Mouse (Mus musculus) layer of hippocampus, adult 11-12 months (tissue): Measurements from ENCODE around the gene Cyp2s1.

Experiments
- DNase-seq: peaks from one replicate; pipeline ENCODE4 v3.0.0; 2022; ENCODE audit warnings: low spot score

Cyp2s1 gene

DNA sequence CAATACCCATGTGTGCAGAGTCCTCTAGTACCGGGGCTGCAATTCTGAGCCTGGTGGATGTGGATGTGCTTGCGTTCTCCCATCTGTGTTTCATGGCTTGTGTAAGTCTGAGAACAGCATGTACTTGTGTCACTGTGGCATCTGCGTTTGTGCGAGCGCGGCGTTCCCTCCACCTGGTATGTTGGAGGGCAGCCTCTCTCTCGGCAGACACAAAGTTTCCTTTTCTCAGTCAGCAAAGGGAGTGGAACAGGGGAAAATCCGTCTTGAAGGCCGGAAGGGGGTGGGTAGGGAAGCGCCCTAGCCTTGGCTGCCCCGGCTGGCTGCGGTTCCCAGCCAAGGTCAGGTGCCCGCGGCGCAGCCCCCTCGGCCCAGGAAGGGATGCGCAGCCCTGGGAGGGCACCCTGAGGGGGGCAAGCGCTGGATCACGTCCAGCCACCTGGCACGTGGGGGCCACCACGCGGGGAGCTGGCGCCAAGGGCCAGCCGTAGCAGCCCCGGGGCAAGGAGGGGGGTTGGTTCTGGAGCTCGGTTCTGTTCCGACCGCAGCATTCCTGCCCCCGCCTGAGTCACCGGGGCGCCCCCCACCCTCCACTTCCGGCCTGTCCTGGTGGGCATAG is 35.3 kb downstream of the Cyp2s1 start:
- peak; percentile 78 for DNase-seq

DNA sequence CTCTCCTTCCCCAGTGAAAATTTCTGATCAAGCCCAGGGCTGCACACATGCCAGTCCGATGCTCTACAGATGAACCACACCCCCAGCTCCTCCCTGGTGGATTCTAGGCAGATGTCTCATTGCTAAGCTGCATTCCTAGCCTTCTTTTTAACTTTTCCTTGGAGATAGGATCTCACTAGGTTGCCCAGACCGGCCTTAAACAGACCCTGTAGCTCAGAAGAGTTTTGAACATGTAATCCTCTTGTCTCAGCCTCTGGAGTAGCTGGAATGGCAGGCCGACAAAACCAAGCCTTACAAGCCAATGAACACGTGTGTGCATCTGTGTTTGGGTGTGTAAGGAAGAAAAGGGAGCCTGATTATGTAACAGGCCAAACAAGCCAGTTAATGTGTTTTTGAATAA is 36.0 kb downstream of the Cyp2s1 start:
- no peak for DNase-seq

DNA sequence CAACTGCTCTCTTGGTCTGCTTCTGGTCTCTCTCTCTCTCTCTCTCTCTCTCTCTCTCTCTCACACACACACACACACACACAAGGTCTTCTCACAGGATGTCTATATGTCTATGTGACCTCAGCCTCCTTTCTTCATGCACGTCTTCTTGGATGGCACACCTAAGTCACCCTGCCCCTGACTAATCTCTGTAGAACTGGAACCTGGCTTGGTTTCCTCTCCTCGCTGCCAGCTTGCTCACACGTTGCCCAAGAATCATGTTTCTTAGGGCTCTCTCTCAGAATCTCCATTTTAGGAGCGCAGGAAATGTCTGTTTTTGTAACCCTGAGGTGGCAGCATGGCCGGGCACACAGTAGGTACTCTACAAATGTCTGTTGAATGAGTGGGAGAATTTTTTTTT is 36.7 kb downstream of the Cyp2s1 start:
- no peak for DNase-seq

DNA sequence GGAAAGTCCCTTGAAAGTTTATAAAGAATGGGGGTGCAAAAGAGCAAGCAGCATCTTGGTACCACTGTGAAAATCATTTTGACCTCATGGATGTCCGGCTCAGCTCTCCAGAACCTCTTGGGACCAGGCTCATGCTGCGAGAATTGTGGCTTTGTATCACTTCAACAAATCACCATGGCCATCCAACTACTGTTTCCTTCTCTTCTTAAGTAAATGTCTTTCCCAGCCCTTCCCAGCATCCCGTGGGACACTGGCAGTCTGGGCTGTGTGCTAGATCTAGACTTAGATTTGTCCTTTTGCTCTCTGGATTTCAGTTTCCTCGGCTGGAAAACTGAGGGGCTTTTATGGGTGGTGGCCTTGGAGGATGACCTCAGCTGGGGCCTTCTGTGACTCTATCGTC is 48.5 kb downstream of the Cyp2s1 start:
- DNase-seq, result no peak

DNA sequence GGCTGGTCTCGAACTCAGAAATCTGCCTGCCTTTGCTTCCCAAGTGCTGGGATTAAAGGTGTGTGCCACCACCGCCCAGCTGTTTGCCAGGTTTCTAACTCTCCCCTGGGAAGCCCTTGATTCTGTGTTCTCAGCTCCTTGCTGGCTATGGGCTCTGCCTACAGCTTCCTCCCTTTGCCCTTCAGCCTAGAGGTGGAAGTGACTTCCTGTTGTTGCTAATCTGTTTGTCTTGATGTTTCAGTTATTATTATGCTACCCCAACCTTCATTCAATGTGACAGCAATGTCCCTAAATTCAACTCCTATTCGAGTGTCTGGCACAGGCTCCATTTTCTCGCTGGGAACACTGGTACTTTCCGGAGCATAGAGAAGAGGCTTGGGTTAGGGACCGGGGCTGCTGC is 50.6 kb downstream of the Cyp2s1 start:
- DNase-seq, result no peak

DNA sequence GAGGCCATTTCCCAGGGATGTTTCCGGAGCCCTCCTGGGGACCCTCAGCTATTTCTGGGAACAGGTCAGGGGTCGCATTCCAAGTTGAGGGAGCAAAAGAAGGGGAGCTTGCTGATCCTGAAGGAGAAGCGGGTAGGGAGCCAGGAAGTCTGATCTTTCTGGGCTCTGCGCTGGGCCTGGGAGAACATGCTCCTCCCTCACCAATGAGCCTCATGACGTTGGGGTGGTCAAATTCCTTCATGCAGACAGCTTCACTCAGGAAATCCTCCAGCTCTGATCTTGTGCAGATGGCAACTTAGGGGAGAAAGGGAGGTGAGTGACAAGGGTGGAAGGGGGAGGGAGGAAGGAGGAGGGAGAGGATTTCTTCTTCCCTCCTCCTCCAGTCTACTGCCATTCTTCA is 52.5 kb downstream of the Cyp2s1 start:
- DNase-seq, result no peak

DNA sequence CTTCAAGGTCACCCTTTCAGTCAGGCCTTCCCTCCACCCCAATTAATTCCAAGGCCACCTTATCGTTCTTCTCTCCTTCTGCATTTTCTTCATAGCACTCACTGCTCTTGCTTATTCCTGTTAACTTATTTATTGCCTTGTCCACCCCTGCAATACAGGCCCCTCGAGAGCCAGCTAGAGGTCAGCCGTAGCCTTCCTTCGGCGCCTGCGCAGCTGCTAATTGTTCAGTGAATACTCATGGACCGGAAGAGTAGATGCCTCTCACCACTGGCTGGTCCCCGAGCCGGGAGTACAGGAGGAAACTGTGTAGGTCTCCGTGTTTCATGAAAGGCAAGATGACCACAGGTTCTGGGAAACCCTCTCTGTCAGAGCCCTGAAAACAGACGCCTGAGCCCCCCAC is 53.0 kb downstream of the Cyp2s1 start:
- DNase-seq, result no peak

DNA sequence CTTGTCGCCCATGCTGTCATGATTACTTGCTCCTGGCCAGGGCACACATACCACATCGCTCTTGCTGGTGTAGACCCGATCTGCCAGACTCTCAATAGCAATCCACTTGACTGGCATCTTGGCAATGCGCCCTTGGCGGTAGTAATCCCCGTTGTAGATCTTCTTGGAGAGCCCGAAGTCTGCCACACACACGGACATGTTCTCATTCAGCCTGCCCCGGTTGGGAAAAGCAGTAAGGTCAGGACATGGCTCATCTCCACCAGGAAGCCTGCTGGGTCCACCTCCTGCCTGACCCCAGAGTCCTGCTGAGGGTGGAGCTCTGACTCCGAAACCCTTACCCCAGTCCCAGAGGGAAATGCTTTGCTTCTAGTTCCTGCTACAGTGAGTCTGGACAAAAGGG is 55.4 kb downstream of the Cyp2s1 start:
- DNase-seq, result no peak

DNA sequence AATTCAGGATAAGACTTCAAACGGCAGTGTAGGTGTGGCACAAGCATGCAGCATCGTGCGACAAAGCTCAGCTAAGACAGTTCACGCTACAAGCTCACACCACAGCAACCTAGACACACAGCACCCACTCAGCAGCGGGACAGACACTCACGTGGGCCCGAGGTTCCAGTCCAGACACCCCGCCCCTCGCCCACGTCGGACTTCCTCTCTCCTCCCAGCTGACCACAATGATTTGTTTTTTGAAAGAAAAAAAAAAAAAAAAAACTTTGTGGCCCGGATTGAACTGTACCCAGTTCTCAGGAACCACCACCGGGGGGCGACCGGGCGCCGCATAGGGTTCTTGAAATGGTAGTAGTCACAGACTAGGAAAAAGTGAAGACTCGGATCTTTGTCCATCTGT is 60.7 kb downstream of the Cyp2s1 start:
- DNase-seq, result peak; percentile 93

DNA sequence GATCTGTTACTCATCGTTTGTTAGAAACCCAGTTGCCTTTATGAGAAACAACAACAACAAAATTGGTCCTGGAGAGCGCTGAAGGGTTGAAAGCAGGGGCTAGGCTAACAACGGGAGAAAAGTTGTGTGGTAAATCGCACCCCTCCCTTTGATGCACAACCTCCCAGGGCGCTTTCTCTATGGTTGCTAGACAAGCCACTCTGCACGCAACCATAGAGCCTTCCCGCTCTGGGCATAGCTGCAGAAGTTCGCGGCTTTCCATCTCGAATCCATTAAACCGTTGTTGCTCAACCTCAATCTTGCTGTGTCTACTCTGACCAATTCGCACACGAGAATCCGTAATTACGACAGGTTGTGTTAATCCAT is 61.3 kb downstream of the Cyp2s1 start:
- peak; percentile 76 for DNase-seq

DNA sequence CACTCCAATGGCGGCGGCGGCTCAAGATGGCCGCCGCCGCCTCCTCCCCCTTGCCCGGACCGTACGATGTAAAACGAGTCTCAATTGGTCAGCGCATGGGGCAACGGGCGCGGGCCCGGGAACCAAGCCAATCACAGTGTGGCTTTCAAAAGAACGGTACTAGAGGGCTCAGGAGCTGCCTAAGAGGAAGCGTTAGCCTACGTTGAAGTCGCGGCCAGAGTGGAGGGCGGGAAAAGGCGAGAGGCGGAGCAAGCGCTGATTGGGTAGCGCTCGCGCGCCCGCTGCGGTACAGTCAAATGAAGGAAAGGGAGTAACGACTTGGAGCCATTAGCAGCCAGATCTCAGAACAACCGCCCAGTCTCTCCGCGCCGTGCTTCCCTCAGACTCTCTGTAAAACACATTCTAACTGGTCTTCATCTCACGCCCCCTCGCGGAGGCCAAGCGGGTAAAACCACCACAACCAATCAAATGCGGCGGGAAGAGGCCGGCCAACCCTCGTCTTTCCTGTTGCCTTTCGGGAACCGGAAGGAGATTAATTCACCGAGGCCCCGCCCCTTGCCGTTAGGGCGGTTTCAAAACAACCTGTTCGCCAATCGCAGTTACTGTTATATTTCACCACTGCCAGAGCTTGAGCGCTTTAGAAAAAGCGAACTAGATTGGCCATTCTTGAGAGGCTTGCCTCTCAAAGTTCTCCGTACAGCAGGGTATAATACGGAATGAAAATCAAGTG is 61.8 kb downstream of the Cyp2s1 start, which contains the start of gene Hnrnpul1:
Hnrnpul1 (minus strand) TSS at position 20 of the 730 bp plus-strand sequence.
- peak; percentile 100 for DNase-seq

DNA sequence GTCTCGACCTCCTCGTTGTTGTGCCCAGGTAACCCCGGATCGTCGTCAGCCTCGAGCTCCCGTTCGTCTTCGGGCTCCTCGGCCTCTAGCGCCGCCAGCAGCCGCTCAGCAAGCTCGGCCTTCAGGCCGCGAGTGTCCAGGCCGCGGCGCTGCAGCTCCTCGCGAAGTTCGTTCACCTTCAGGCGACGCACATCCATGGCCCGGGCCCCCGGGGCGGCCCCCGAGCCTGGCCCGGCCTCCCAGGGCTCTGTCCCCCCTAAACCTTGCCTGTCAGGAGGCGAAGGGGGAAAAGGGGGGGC is 62.3 kb downstream of the Cyp2s1 start:
- no peak for DNase-seq

DNA sequence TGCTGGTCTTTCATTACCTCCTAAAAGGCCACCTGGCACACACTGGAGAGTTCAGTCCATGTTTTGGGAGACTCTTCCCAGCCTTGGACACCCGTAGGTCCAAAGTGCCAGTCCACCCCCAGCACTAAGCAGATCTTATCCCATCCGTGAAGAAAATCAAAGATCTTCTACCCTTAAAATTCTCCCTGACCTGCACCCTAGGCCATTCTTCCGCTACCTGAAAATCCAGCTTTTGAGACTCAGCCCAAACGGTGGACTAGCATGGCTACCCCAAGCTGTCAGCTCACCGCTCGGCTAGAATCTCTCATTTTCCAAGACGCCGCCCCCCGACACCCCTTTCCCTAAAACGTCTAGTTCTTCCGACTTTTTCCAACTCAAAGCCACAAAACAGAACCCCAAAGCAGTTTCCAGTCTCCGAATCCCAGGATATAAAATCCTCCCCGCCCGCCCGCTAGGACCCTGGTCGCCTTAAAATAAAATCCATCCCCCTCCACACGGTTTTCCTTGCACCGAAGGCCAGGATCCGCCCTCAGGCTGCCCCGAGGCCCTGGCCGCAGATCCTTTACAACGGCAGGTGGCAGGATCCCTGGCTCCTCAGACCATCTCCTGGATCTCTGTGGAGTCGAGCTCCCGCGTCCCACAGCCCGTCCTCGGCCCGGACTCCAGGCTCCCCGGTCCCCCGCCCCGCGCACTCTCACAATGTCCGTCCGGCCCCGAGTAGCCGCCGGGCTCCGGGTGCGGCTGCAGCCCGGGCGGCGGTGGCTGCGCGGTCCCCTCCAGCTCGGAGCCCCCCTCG is 62.9 kb downstream of the Cyp2s1 start:
- DNase-seq, result no peak

DNA sequence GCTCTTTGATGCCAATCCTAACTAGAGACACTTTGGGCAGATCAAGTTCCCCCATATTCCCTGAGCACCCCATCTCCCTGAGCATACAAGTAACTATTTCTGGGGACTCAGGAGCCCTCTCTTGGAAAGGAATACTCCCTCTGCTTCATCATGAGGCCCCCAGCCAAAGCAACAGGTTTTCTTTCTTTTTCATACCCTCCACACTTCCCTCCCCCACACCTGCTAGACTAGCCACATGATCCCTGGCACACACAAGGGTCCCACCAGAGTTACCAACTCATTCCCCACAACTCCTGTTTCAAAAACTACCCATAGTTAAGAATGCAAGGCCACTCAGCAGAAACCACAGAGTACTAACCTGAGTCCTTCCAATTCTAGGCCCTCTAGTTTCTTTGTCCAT is 63.6 kb downstream of the Cyp2s1 start:
- DNase-seq, result no peak
